Mouse (Mus musculus) heart, adult 18-20 months (tissue): Measurements from ENCODE around the gene Scgb1b30. TPM values are rescaled to one million over a fixed set of nuclear protein-coding genes. Genes with fewer than 3 reads are reported as not detected.
"Not testable (repeated sequence)": the region's sequence is repeated elsewhere in the genome, so short reads cannot be mapped to it uniquely, and the experiment has no call there.

Experiments used
- DNase-seq, 2 experiments: peaks; one replicate each; pipeline ENCODE4 v3.0.0; 2021 to 2022; ENCODE audit warnings: mixed read lengths in 1 of 2
- long read RNA-seq, 2 experiments: library from polyadenylated mRNA; stranded (forward); transcript quantifications; one replicate each; pipeline ENCODE4 v2.0.0; 2021
- total RNA-seq, 2 experiments: library from RNA; stranded (reverse); gene quantifications; 2 replicates each; pipeline ENCODE4 v1.2.3; 2021

Gene Scgb1b30
- total RNA-seq: not detected
- long read RNA-seq, experiment 1: 0 reads
- long read RNA-seq, experiment 2: 0 reads

DNA sequence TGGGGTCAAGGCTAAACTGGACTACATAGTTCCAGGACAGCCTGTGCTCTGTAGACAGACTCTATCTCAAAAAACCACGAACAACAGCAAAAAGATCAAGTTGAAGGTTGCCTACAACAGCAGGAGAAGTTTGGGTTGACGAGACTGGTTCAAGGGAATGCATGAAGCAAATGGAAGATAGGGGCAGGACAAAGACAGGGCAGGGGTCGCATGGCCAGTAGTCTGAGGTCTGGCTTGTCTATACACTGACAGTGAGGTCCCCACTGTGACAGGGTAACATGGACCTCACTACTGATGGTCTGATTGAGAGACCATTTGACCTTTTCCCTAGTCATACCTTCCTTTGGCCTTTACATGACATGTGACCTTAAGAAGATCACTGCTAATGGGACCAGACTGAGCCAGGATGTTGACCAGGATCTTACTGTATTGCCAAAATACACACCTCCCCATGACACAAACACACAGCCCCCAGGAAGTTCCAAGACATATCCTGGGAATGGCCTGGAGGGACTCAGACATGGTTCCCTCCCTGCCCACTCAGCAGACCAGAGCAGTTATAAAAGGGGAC, at the start of gene Scgb1b30:
Gene Scgb1b30, plus strand, starts transcription at position 521 of the 571 bp plus-strand sequence.
- DNase-seq: no peak

- DNase-seq: not testable (repeated sequence)
Measured at GRCm38 (mm10) chr7:34068132-34068531, 27.1 kb upstream of the Scgb1b30 start.

DNA sequence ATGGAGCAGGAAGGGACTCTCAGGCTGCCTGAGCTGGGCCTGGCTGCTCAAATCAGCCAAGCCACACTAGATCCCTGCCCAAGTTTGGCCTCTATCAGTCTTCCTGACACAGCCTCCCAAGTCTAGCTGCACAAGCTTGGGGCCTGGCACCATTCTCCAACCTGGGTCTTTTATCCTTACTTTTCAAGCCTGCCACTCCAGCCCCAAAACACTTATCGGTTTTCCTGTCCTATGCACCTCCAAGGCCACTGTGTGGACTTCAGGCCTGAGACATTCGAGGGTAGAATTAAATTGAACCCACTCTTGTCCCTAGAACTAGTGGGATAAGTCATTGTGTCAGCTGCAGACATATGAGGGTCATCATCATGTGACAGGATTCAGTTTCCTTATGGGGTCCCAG, 4.8 kb downstream of the Scgb1b30 start:
- no peak for DNase-seq

- no peak for DNase-seq
Measured at GRCm38 (mm10) chr7:34101276-34101675, 6.0 kb downstream of the Scgb1b30 start.

DNA sequence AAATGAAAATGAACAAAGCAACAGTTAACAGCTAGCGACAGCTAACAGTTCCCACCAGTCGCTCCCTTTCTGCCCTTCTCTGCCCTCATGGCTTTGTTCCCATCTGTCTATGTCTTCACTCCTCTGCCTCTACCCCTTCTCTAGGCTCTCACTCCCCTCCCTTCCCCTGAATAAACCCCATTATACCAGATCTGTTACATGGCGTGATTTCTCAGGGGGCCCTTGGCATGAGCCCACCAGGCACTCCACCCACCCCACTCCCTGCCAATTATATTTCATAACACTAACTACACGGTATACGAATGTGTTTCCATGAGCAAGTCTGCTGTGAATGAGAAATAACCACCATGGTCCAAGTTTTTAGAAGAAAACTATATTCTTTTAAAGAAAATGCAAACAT, 14.0 kb downstream of the Scgb1b30 start:
- DNase-seq: no peak

DNA sequence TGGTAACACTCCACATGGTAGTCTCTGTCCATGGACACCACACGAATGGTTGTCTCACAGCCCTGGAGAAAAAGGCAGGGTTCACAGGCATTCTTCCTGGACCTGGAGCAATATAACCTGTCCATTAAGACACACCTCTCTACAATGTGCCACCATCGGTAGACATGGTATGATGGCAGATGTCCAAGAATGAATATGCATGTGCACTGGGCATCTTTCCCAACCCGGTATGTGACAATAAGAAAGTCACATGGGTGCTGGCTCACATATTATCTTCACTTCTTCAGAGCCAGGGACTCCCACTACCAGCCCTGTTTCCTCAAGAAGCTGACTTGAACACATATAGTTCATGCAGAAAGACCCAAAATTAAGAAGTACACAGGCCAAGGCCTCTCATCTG, 21.4 kb downstream of the Scgb1b30 start:
- DNase-seq: no peak

DNA sequence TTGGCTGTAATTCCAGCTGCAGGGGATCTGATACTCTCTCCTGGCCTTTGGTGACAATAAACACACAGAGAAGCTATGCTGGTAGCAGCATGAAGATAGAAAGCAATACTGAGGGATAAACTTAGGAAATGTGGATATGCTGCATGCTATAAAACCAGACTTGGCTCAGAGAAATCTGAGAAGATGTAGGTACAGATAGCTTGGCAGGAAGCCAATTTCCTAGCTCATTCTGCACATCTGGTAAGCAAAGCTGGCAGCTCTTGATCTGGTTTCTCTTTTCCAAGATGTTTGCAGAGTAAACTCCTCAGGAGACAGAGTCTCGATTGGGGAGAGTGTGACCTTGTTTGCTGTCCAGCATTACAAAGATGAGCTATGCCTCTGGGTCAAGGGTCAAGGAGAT, 25.4 kb downstream of the Scgb1b30 start:
- DNase-seq: not testable (repeated sequence)

DNA sequence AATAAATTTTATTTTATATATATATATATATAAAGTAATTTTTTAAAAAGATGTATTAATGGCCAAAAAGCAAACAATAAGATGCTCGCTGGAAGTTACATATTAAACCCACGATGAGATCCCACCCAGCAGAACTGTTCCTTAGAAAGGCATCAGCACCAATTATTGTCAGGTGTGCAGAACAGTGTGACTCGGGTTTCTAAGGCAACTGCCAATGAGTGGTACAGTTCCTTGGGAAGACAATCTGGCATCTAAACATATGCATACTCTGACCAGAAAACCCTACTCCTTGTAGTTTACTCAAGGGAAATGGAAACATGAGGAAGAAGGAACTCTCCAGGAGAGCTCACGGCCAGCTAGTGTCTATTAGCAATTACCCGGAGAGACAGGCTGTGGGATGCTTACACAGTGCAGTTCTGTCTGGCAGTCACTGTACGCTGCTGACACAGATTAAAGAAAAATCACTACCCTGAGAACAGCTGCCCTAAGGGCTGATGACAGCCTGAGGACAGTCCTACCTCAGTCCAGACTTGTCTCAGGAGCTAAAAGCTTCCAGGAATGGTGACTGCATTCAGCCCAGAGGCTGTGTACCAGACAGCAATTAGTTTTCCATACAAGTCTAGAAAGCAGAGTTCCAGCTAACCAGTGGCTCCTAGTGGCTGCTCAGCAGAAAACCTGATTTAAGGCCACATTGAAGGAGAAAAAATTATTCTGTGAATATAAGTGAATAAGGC, 27.9 kb downstream of the Scgb1b30 start:
- no peak for DNase-seq

DNA sequence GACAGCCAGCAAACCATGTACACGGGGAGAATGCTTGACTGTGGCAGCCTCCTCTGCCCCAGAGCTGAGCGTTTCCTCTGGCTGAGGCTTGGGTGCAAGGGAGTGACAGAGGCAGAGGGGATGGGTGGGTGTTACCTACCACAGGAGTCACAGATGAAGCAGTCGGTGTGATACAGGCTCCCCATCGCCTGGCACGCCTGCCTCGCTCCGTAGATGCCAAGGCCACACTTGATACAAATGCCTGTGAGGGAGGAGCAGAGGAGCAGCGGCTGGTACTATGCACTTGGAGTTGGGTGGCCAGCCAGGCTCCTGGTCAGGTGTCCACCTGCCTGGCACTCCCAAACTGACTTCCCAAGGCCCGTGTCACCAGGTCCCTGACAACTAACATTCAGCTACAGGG, 30.1 kb downstream of the Scgb1b30 start:
- DNase-seq: no peak

GRCm38 (mm10) chr7:34126291-34126690, 31.1 kb downstream of the Scgb1b30 start:
- no peak for DNase-seq

DNA sequence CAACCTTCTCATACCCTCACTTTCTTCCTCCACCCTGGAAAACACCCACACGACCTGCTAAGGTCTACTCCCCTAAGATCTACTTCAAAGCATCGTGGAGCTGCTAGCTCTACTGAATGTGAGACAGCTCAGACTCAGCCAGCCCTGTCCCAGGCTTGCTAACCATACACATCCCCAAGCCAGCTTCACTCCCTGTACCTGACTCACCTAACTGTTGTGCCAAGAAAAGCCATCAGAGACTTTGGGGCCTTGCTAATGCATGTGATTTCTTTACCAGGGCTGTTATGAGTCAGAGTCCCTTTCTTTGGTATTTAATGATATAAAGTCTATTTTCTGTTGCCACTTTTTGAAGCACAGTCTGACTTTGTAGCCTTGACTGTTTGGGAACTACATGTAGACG, 35.9 kb downstream of the Scgb1b30 start:
- DNase-seq: no peak

DNA sequence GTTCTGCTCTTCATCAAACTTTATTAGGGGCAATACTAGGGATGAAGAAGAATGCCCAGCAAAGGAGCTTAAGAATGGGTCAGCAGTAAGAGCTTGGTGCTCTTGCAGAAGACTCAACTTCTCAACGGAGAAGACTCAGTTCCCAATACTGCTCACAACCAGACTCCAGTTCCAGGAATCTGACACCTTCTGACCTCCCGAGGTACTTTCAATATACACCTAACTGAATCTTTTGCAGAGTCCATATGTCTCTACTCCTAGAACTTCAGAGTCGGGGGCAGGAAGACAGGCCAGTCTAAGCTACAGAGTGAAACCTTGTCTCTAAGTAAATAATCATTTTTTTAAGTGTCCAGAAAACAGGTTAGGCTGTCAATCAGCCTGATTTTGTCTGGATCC, 36.7 kb downstream of the Scgb1b30 start:
- DNase-seq: no peak

DNA sequence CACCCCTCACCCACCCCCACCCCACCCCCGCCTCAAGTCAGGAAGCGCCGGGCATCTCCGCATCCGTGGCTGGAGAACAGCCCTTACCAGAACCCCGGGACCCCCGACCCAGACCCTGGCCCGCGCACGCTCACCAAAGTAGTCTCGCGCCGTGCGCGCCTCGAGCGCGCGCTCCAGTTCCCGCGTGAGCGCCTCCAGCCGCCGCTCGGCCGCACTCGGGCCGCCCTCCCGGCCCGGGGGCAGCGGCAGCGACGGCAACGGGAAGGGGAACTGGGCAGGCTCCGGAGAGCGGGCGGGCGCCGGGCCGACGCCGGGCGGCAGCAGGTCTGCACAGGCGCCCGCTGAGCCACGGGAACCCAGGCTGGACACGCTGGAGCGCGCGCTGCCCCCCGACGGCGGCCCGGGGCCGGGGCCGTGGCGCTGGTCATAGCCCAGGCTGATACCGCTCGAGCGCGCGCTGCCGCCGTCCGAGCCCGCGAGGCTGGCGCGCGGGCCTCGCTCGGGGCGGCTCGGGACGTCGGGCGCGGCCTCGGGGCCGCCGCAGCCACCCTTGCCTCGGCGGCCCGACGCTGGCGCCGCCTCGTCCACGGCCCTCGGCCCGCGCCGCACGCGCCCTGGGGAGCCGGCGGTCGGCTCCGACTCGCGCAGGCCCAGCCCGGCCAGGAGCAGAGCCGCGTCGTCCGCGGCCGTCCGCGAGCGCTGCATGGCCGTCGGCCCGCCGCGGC, 37.3 kb downstream of the Scgb1b30 start:
- DNase-seq: peak; percentile 21 to 37

GRCm38 (mm10) chr7:34133117-34133762, 38.0 kb downstream of the Scgb1b30 start, which contains the start of gene Wtip:
Gene Wtip (minus strand): TSS chr7:34133268.
- peak; percentile 80 to 86 for DNase-seq

DNA sequence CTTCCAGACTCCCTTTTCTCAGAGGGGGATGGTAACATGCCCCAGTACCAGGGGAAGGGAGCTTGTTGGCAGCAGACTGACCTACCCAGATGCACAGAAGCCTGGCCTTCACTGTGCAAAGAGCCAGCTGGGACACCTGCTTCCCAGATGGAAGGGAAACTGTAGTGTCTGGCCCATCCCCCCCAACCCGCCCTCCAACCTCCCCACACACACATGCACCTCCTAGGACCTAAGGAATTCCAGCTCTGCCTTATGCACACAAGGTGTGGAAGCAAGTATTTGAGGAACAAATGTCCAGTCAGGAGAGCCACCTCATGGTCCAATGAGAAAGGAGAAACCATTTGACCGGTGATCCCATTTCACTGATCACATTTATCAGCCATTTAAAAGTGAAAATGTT, 39.1 kb downstream of the Scgb1b30 start:
- no peak for DNase-seq

DNA sequence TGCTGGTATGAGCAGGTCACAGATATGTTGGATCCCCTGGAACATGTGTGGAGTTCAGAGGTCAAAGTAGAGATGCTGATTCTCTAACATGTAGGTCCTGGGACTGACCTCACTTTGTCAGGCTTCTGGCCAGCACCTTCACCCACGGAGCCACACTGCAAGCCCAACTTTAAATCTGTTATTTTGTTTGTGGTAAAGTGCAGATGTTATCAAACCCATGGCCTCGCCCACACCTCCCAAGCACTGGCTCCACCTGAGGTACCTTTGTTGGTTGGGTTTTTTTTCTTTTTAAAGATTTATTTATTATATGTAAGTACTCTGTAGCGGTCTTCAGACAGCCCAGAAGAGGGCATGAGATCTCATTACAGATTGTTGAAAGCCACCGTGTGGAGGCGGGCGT, 44.3 kb downstream of the Scgb1b30 start:
- DNase-seq: no peak

DNA sequence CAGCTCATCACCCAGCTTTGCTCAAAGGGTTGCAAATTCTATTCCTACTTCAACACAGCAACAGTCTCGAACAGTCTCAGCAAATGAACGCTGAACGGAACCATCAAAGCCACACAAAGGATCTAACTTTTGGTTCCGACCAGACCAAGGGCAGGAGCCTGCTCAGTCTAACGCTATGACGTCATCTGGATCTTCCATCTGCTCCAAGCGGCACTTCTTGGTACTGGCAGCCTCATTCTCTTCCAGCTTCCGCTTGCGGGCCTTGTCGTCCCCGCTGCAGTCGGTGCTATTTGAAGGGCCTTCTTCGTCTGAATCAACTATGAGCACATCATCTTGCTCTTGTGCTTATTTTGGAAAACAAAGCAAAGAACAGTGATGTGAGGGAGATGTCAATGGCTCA, 45.9 kb downstream of the Scgb1b30 start:
- DNase-seq: no peak

DNA sequence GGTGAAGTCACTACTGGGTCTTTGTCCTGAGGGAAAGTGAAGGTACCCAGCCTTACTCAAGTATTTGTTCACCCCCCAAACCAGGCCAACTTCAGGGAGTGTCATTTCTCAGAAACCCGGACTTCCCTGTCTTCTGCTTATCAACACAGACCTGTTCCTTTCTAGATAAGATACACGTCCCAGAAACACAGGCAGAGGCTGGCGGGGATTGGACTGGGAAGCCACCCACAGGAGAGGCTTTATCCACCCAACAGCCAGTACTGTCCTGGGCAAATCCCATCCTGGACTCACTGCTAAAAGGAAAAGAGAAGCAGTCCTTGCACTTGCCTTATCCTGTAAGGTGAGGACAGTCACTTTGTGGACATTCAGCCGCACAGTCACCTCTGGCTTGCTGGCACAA, 52.0 kb downstream of the Scgb1b30 start:
- no peak for DNase-seq
